ENCODE assay signal across 26 mouse cellular contexts in the genomic region with DNA sequence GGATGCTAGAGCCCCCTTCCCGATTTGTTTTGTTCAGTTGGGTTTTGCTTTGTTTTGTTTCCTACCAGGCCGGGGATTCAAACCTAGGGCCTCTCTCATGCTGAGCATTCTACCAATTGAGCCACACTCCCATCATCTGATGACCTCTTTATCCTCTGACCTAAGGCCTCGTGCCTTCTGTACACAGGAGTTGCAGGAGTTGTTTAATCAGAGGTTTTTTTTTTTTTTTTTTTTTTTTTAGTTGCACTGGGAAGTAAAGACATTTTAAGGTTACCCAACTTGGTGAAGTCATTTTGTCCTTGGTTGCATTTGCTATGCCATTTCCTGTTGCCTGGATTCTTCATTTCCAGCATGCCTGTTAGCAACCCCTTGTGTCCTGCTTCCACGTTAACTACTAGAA. TPM values are rescaled to one million over a fixed set of nuclear protein-coding genes. Genes with fewer than 3 reads are reported as not detected.
"Had no signal": no experiment of that assay in that cellular context is flagged by ENCODE, and none has a peak within 500 bp of the region (broad histone marks: within the 10 kb centered on the region; RNA-seq: fewer than 3 reads in every experiment).

No protein-coding gene starts in this region.

- H3K27ac ChIP-seq: kidney, embryonic 15.5 days; left cerebral cortex, adult 2 months; liver, embryonic 13.5 days; neural tube, embryonic 12.5 days; neural tube, embryonic 15.5 days; stomach, embryonic 15.5 days had no signal

- ATAC-seq: lung, postnatal 0 days had no signal

- H3K4me3 ChIP-seq: kidney, embryonic 15.5 days; left cerebral cortex, adult 2 months; liver, embryonic 13.5 days; neural tube, embryonic 12.5 days; neural tube, embryonic 15.5 days; stomach, embryonic 15.5 days had no signal

- H3K4me2 ChIP-seq: kidney, embryonic 15.5 days; liver, embryonic 13.5 days; lung, embryonic 14.5 days; midbrain, embryonic 11.5 days; neural tube, embryonic 12.5 days; neural tube, embryonic 15.5 days; stomach, embryonic 15.5 days had no signal

- H3K9ac ChIP-seq: kidney, embryonic 15.5 days; liver, embryonic 13.5 days; lung, embryonic 14.5 days; neural tube, embryonic 12.5 days; neural tube, embryonic 15.5 days; stomach, embryonic 15.5 days had no signal

- H3K36me3 ChIP-seq: kidney, embryonic 15.5 days; liver, embryonic 13.5 days; neural tube, embryonic 12.5 days; neural tube, embryonic 15.5 days; stomach, embryonic 15.5 days had no signal

- DNase-seq: kidney, adult 11 months; kidney, adult 8-10 months; kidney, postnatal 10 days; kidney, postnatal 36 days; layer of hippocampus, postnatal 36 days; liver, embryonic 13.5 days; lung, embryonic 14.5 days; midbrain, embryonic 14.5 days; right cerebral cortex, postnatal 25 days; thymus, postnatal 36 days had no signal

- H3K27me3 ChIP-seq: kidney, embryonic 15.5 days; neural tube, embryonic 12.5 days; neural tube, embryonic 15.5 days; stomach, embryonic 15.5 days had no signal

- H3K4me1 ChIP-seq: kidney, embryonic 15.5 days; neural tube, embryonic 12.5 days; neural tube, embryonic 15.5 days; stomach, embryonic 15.5 days had no signal

- H3K9me3 ChIP-seq: kidney, embryonic 15.5 days; liver, embryonic 13.5 days; neural tube, embryonic 12.5 days; neural tube, embryonic 15.5 days; stomach, embryonic 15.5 days had no signal

RNA-seq across cellular contexts. Expression of a gene that starts 45.1 kb away (rescaled TPM):
- polyA plus RNA-seq: kidney, embryonic 15.5 days; lung, embryonic 14.5 days; midbrain, embryonic 11.5 days; midbrain, postnatal 0 days; neural tube, embryonic 12.5 days had no signal

RNA-seq across cellular contexts. Expression of a gene that starts 45.2 kb away (rescaled TPM):
- total RNA-seq: layer of hippocampus, adult 8-10 months; layer of hippocampus, postnatal 10 days; layer of hippocampus, postnatal 36 days; left cerebral cortex, adult 2 months; left cerebral cortex, postnatal 10 days; left cerebral cortex, postnatal 36 days; megakaryocyte-erythroid progenitor cell, adult 5-6 weeks; midbrain, postnatal 0 days had no signal
- polyA plus RNA-seq: limb, embryonic 11.5 days; limb, embryonic 14.5 days; lung, postnatal 0 days; midbrain, embryonic 14.5 days; midbrain, postnatal 0 days; neural tube, embryonic 12.5 days; neural tube, embryonic 15.5 days; urinary bladder, adult 2 months had no signal
